Mouse (Mus musculus): ENCODE results near the gene Tmco4.
"Not testable (repeated sequence)": the region's sequence is repeated elsewhere in the genome, so short reads cannot be mapped to it uniquely, and the experiment has no call there.

Gene Tmco4

DNA sequence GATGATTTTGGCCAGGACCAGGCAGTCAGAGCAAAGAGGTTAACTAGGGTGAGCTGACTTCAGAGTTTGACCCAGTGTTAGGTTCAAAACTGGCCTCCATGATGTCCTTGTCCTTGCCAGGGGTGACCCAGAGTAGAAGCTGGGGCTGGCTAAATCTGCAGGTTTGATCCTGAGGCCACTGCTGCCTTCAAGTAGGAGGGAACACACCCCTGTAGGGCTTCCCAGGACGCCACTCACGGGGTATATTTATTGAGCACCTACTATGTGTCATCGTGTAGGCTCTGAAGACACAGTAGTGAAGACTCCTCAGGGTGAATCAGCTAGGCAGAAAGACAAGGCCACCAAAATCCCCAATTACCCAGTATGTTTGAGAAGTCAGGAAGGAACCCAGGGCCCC is 1.0 kb downstream of the Tmco4 start:
- no peak for DNase-seq (ENCODE audit: low spot score in 2 of 2)

DNA sequence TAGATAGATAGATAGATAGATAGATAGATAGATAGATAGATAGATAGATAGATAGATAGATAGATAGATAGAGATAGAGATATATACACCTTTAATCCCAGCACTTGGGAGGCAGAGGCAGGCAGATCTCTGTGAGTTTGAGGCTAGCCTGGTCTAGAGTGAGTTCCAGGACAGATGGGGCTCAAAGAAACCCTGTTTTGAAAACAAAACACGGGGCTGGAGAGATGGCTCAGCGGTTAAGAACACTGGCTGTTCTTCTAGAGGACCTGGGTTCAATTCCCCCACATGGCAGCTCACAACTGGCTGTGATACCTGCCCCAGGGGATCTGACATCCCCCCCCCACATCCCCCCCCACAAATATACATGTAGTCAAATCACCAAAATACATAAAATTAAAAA is 1.9 kb downstream of the Tmco4 start:
- not testable (repeated sequence) for DNase-seq (ENCODE audit: low spot score in 2 of 2)

DNA sequence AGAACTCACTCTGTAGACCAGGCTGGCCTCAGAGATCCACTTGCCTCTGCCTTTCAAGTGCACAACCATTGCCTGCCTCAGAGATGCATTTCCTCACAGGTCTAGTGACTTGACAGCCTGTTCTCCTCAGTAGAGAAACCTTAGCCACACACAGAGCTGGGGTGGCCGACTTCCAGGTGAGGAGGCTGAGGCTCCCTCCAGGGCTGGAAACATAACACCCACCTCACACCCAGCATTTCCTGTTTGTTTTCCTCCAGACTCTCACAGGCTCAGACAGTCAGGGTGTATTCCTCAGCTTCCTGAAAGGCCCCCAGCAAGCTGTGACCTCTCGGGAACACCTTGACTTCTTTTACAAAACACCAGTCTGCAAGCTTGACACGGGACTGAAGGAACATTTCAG is 2.5 kb downstream of the Tmco4 start:
- DNase-seq (ENCODE audit: low spot score in 2 of 2) = no peak

DNA sequence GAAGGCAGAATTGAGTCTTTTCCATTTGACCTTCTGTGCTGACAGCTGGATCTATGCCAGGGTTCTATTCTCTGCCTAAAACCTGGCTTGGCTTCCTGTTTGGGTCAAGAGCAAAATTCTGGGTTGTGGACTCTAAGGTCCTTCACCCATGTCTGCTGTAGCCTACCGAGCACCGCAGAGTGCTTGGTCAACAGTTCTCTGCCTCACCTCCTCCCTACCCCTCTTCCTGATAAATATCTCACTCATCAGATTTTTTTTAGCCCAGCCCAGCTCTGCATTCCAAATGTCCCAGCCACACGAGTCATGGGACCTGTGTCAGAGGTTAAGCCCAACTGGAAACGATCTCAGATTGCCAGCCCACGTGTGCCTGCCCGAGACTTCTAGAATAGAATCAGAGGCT is 3.4 kb downstream of the Tmco4 start:
- DNase-seq (ENCODE audit: low spot score in 2 of 2) = peak in 1 of 2 experiments; percentile 23

DNA sequence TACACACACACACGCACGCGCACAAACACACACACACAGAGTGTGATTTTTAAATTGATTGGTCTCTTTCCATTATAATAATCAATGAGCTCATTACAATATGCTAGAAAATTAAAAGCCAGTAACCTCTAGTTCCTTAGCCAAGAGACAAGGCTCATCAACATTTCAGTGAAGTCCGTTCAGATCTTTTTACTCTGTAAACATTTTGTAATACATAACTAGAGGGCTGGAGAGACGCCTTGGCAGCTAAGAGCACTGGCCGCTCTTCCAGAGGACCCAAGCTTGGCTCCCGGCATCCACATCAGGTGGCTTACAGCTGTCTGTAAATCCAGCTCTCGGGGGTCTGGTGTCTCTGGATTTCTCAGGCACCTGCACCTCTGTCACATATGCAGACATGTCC is 7.3 kb downstream of the Tmco4 start:
- DNase-seq (ENCODE audit: low spot score in 2 of 2) = no peak

DNA sequence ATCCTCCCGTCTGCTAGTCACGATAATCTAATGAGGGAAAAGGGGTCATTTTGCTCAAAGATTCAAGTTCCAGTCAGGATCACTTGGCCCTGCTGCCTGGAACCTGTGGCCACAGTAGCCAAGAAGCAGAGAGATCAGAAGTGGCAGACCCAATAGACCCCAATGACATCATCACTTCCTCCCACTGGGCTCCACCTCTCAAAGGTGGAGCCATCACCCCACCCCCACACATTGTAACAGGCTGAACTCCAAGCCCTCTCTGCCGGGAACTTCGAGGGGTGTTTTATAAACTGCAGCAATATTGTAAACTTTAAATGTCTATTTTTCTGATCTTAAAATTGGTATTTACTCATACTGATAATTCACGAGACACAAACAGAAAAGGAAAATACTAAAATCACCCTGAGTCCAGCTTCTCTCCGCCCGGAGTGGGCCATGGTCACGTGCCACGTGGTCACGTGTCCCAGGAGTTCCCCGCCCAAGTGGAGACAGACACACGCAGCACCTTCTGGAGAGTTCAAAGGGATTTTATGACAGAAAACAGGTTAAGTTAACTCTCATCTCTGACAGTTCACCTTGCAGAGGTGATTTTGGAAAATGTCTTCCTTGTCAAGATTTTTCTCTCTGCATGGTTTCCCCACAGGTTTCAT is 8.2 kb downstream of the Tmco4 start:
- DNase-seq (ENCODE audit: low spot score in 2 of 2) = no peak

DNA sequence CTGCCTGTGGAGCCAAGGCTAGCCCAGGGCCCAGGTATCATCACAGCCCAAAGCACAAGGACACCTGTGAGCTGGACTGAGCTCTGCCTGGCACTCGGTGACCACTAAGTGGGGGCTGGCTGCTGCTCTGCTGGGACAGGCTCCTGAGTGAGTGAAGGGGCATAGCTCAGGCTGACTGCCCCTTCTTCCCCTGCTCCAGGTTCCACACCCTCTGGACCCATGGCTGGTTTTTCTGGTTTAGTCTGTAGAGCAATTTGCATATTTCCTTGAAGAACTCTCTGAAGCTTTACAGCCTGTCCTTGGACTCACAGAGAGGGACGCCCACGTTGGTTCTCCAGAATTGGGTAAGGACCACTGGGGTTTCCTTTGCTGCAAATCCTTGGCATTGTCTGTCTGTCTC is 10.7 kb downstream of the Tmco4 start:
- peak in 1 of 2 experiments; percentile 61 for DNase-seq (ENCODE audit: low spot score in 2 of 2)

DNA sequence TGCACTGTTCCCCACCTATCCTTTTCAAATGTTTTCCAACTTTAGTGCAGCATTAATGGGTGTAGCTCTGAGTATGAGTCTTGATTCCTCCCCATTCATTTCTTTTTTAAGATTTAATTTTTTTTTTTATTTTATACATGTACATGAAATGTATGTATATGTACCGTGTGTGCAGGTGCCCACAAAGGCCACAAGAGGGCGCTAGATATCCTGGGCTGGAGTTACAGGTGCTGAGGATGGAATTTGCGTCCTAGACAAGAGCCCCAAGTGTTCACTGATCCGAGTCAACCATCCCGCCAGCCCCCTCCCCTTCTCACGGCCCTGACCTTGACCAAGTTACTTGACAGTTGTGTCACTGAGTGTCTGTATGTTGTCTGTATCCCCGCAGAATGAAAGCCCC is 12.1 kb downstream of the Tmco4 start:
- DNase-seq (ENCODE audit: low spot score in 2 of 2) = no peak

DNA sequence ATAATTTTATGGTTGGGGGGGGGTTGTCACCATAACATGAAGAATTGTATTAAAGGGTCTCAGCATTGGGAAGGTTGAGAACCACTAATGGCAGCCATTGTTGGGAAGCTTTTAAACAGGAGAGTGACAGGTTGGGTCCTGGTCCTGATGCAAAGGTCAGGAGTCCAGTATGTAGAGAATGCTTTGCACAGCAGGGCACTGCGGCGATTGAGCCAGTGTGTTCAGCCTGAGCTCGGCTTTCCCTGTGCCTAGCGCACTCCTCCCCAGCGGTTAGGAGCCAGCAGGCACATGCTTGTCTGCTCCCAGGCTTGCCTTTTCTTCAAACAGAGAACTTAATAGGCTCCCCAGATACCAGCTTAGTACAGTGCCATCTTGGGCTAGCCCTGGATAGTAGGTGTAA is 13.6 kb downstream of the Tmco4 start:
- no peak for DNase-seq (ENCODE audit: low spot score in 2 of 2)

DNA sequence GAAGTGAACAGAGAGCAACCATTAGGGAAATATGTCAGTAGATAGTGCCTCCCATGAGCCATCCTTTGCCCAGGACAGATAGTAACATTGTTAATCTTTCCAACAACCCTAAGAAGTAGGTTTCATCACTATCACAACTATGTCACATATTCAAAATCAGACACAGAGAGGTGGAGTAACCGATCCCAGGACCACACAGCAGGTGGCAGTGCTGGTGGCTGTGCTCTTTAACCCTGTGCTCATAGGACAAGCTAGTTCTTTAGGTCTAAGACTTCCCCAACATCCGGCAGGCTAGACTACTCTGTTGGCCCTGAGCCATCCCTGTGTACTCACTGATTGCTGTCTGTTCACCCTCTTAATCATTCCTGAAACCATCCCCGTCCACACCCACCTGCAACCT is 21.7 kb downstream of the Tmco4 start:
- no peak for DNase-seq (ENCODE audit: low spot score in 2 of 2)

DNA sequence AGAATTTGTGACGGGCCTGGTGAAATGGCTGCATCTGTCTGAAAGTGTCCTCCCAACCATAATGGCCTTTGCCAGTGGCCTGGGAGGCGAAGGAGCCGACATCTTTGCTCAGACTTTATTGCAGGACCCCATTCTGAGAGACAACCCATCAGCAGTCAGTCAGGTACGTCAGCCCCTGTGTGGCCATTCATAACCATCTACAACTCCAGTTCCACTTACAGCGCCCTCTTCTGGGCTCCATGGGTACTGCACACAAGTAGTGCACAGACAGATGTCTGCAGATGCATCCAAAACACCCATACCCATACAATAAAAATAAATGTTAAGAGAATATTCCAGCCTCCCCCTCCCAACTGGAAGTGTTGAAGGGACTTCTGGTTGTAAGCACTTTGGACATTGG is 23.7 kb downstream of the Tmco4 start:
- DNase-seq (ENCODE audit: low spot score in 2 of 2) = no peak

DNA sequence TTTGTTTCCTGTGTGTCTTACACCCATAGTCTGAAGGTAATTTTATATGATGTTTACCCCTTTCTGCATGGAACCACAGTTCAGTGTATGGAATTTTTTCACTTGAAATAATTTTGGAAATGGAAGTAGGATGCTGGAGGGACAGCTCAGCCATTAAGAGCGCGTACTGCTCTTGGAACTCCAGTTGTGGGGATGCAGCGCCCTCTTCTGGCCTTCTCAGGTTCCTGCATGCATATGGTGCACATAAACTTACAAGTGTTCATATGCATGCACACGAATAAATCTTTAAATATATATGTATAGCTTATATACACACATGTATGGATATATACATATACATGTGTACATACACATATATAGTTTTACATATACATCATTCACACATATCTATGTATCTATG is 24.4 kb downstream of the Tmco4 start:
- no peak for DNase-seq (ENCODE audit: low spot score in 2 of 2)

DNA sequence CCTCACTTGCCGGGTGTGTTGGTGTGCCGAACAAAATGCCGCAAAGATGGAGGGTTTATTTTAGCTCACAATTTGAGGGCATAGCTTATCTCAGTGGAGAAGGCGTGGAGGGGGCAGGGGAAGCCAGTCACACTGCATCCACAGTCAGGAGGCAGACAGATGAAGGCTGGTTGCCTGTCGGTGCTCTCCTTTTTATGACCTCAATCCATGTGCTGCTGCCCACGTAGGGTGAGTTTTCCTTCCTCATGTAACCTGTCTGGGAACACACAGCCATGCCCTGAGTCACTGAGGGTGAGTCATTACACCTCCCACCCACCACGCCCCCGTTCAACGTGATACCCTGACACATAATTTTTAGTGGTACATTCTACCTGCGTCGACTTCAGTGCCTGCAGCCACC is 25.9 kb downstream of the Tmco4 start:
- no peak for DNase-seq (ENCODE audit: low spot score in 2 of 2)

DNA sequence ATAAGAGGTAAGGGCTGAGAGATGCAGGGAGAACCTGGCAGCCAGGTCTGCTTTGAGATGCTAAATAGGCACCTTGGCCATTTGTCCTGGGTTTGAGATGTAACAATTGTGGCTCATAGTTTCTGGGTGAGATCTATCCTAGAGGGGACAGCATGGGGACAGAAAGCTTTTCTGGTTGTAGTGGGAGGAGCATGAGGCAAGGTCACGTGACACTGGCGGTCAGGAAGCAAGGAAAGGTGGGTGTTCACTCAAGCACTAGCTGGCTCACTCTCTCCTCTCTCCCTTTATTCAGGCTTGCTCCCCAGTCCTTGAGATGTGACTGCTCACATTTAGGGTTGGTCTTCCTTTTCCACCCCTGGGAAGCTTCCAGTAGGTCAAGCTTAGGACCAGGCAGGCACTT is 28.3 kb downstream of the Tmco4 start:
- no peak for DNase-seq (ENCODE audit: low spot score in 2 of 2)

DNA sequence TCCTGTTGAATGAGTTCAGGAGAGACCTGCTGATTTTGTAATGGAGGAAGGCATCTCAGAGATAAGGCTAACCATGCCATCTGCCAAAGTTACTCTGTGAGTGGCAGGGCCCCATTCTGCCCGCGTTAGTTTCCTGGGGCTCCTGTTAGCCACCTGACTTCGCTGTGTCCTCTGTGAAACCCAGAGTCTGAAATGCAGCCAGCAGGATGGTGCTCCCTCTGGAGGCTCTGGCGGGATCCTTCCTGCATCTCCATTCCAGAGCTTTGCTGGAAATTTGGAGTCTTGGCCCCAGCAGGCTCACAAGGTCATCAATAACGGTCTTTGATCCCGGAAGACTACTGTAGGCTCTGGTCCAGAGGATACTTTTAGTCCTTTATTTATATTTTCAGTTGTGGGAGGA is 28.7 kb downstream of the Tmco4 start:
- no peak for DNase-seq (ENCODE audit: low spot score in 2 of 2)

DNA sequence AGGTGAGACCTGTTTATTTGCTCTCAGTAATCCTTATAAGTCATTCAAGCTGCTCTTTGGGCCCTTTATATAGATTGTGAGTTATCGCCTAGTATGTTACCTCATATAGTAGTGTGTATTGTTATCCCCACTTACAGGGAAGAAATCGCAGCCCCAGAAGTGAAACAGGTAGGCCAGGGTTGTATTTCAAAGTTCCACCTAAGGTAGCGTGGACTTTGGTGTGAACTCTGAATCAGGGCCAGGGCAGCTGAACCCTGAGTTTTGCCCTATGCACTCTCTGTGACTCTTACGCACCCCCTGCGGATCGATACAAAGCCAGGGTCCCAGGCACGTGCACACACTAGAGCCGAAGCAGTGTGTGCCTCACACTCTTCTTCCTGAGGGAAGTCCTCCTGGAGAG is 31.4 kb downstream of the Tmco4 start:
- no peak for DNase-seq (ENCODE audit: low spot score in 2 of 2)

DNA sequence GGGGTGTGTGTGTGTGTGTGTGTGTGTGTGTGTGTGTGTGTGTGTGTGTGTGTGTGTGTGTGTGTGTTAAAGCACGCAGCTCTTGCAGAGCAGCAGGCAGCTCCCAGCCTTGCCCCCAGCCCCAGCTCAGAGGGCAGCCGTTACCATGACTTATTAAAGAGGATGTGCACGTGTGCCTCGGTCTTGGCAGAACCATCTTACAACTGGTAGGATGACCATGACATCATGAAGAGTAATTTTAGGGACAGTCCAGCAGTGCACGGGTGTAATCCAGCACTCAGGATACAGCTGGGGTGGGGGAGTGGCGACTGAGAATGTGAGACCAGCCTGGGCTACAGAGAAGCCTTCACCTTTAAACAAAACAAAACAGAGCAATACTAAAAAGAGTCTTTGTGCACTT is 32.5 kb downstream of the Tmco4 start:
- no peak for DNase-seq (ENCODE audit: low spot score in 2 of 2)

DNA sequence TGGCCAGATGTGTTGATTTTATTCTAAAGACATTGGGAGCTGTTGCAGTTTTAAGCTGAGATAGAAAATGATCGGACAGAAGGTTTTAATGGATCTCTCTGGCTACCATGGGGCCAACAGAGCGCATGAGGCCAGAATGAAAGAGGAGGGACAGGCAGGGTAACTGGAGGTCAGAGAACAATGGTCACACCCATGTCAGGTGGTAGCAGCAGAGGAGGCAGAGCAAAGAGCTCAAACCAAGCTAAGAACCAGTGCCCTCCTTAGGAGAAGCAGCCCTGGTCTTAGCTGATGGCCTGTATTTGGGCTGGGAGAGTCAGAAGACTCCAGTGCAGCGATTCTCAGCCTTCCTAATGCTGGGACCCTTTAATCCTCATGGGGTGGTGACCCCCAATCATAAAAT is 34.7 kb downstream of the Tmco4 start:
- DNase-seq (ENCODE audit: low spot score in 2 of 2) = no peak

DNA sequence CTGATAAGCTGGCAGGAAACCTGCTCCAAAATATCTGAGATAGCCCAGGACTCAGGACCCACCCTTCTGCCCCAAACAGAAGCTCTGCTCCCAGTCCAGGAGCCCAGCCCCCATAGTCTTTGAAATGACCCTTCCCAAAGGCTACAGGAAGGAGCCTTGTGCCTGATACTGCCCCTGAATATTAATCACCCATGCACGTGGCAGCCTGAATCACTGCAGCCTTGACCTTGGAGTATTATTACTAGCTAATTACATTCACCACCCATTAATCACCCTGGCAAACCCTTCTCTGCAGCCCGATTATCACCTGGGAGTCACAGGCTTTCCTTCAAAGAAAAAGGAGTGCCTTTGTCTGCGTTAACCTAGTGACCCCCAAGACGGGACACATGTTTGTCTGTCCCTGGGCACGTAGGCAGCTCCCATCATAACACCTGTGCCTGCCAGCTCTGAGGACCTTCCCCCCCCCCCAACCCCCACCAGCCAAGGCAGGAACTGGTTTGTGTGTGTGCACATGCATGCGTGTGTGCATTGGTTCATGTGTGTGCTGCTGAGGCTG is 35.4 kb downstream of the Tmco4 start:
- DNase-seq (ENCODE audit: low spot score in 2 of 2) = no peak

DNA sequence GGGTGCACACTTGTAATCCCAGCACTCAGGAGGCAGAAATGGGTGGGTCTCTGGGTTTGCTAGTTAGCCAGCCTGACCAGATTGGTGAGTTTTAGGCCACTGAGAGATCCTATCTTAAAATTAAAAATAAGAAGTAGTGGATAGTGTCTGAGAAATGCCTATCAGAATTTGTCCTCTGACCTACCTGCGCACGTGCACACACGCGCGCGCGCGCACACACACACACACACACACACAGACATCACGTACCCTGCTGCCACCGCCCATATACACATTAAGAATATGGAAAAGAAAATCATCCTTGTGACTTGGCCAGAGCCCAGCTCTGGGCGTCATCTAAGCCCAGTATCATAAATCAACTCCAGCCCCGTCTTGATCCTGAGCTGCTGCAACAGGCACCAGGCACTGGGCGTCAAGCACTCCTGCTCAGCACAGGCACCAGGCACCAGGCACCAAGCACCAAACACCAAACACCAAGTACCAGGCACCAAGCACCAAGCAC is 38.6 kb downstream of the Tmco4 start:
- peak; percentile 57 to 63 for DNase-seq (ENCODE audit: low spot score in 2 of 2)

DNA sequence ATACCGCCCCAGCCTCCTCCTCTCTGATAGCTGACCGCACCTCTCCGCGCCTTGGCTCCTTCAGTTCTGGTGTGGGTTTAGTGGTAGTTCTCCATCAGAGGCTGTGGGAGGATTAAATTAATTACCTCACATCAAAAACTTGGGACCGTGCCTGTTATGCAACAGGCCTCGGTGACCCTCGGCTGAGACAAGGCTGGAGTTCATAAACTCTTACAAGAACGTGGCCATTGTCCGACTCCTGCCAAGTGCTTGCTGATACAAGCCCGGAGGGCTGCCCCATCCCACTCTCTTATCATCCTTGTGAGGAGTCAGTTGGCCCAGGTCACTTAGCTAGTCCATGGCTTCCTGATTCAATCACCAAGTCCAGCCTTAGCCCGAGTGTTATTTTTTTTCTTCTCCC is 40.6 kb downstream of the Tmco4 start:
- DNase-seq (ENCODE audit: low spot score in 2 of 2) = peak in 1 of 2 experiments; percentile 28

DNA sequence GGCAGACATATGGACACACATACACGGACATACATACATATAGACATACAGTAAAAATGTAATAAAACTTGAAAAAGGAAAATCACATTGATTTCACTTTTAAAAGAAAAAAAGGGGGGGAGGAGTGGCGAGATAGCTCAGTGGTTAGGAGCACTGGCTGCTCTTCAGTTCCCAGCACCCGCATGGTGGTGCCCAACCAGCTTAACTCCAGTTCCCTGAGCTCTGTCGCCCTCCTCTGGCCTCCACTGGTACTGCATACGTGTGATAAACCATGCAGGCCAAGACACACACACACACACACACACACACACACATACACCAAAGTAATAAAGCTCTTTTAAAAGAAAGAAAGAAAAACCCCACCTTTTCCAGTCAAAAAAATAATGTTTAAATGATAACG is 42.1 kb downstream of the Tmco4 start:
- DNase-seq (ENCODE audit: low spot score in 2 of 2) = no peak

DNA sequence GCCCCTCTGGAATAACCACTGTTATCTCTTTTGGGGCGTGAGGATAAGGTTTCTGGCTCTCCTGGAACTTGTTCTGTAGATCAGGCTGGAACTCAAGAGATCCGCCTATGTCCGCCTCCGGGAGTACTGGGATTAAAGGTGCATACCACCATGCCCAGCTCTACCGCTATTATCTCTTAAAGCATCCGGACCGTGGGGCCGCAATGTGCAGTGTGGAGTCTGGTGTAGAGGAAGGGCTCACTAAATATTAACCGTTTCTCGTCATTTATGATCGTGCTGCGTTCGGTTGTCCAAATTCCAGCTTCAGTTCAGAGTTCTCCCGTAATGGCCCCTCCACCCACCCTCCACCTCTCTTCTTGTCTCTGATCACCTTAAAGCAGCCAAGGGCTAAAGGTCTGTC is 45.7 kb downstream of the Tmco4 start:
- DNase-seq (ENCODE audit: low spot score in 2 of 2) = no peak

DNA sequence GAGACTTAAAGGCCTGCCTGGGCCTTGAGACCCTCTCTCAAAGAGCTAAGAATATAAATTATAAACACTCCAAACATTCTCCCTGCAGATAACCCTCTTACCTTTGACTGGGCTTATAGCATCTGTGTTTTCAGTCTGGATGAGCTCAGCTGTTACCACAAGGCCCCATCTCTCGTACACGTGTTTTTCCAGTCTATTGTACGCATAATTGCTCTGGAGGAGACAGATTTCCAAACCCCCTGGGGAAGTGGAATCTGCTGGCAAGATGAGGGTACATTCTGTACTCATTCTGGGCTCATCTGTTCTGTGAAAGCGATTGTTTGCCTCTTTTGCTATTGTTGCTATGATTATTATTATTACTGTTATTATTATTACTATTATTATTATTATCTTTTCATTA is 46.3 kb downstream of the Tmco4 start:
- DNase-seq (ENCODE audit: low spot score in 2 of 2) = no peak

All from urinary bladder, adult 18-20 months (tissue).